Mouse (Mus musculus) stomach, embryonic 14.5 days (tissue): ENCODE measurements around the gene Cacna2d1. TPM values are rescaled to one million over a fixed set of nuclear protein-coding genes. Genes with fewer than 3 reads are reported as not detected.

ENCODE experiments used
- ATAC-seq: fragments of 200-750 bp; cut with Nextera tagmentation; 2 replicates; pipeline ENCODE4 v1.8.0; 2017; ENCODE audit warnings: low read depth, moderate TSS enrichment; ENCODE audit not compliant: insufficient number of reproducible peaks, insufficient read depth, low FRiP score
- H3K27ac ChIP-seq: fragments of 300-500 bp; sonication (generic); 2 replicates; pipeline ENCODE4 v1.5.1; 2014; ENCODE audit warnings: mild to moderate bottlenecking, low read length, moderate library complexity, mixed read lengths
- H3K27me3 ChIP-seq: fragments of 300-500 bp; sonication (generic); 2 replicates; pipeline ENCODE4 v1.6.1; 2014; ENCODE audit warnings: low read length, control low read depth, mixed read lengths; ENCODE audit not compliant: control insufficient read depth, insufficient read depth
- H3K36me3 ChIP-seq: fragments of 300-500 bp; sonication (generic); 2 replicates; pipeline ENCODE4 v1.6.1; 2014; ENCODE audit warnings: mild to moderate bottlenecking, control low read depth, low read length, moderate library complexity, mixed read lengths; ENCODE audit not compliant: control insufficient read depth, insufficient read depth
- H3K4me1 ChIP-seq: fragments of 300-500 bp; sonication (generic); 2 replicates; pipeline ENCODE4 v1.6.1; 2014; ENCODE audit warnings: low read length, control low read depth, mixed read lengths; ENCODE audit not compliant: control insufficient read depth, insufficient read depth
- H3K4me2 ChIP-seq: fragments of 300-500 bp; sonication (generic); replicated peaks from 2 replicates; pipeline ENCODE4 v1.6.1; 2014; ENCODE audit warnings: low read depth, low read length, control low read depth
- H3K4me3 ChIP-seq: fragments of 300-500 bp; sonication (generic); 2 replicates; pipeline ENCODE4 v1.5.1; 2014; ENCODE audit warnings: low read depth, low read length, control low read depth
- H3K9ac ChIP-seq: fragments of 300-500 bp; sonication (generic); replicated peaks from 2 replicates; pipeline ENCODE4 v1.6.1; 2014; ENCODE audit warnings: low read depth, mild to moderate bottlenecking, control low read depth, low read length, moderate library complexity, mixed read lengths
- H3K9me3 ChIP-seq: fragments of 300-500 bp; sonication (generic); 2 replicates; pipeline ENCODE4 v1.6.1; 2016; ENCODE audit warnings: low read depth, low read length, control low read depth; ENCODE audit not compliant: control insufficient read depth
- WGBS: fragments of 180-500 bp; shearing (Covaris S2); extraction: QIAGEN DNeasy Blood & Tissue Kit; methylation state at CpG from one replicate; pipeline ENCODE4 v1.1.7; 2014; 5-methylcytosine and 5-hydroxymethylcytosine counted together
- polyA plus RNA-seq: library from polyadenylated mRNA; unstranded; fragments of >200 nt; fragmentation: Nextera tagmentation; extraction: Ambion mirVana; gene quantifications from 2 replicates; pipeline ENCODE4 v1.2.1, GENCODE M21; 2014

Gene Cacna2d1
- polyA plus RNA-seq, 1 experiment from 2014 or later, result 21.9 TPM

GRCm38 (mm10) chr5:16166868-16167267 is 232.4 kb downstream of the Cacna2d1 start:
- no peaks in the 10 kb centered on the region for H3K4me1 ChIP-seq
- no peaks in the 10 kb centered on the region for H3K36me3 ChIP-seq
- 92% methylated on average over 1 of the region's 1 CpGs for WGBS
- no peak overlapping the region for H3K27ac ChIP-seq
- no peak for ATAC-seq
- H3K4me3 ChIP-seq, result no peak overlapping the region
- H3K9me3 ChIP-seq, result no peaks in the 10 kb centered on the region
- no peak overlapping the region for H3K4me2 ChIP-seq
- H3K9ac ChIP-seq, result no peak overlapping the region
- no peaks in the 10 kb centered on the region for H3K27me3 ChIP-seq

GRCm38 (mm10) chr5:16181041-16181440 is 246.6 kb downstream of the Cacna2d1 start:
- WGBS, result 84% methylated on average over 7 of the region's 7 CpGs
- no peak overlapping the region for H3K27ac ChIP-seq
- no peak overlapping the region for H3K9ac ChIP-seq
- H3K4me1 ChIP-seq, result no peaks in the 10 kb centered on the region
- H3K9me3 ChIP-seq, result no peaks in the 10 kb centered on the region
- no peak overlapping the region for H3K4me2 ChIP-seq
- no peak for ATAC-seq
- no peak overlapping the region for H3K4me3 ChIP-seq
- no peaks in the 10 kb centered on the region for H3K27me3 ChIP-seq
- H3K36me3 ChIP-seq, result no peaks in the 10 kb centered on the region

GRCm38 (mm10) chr5:16184064-16184463 is 249.6 kb downstream of the Cacna2d1 start:
- Histone ChIP-seq H3K9ac (no peak overlapping the region), H3K27me3 (no peaks in the 10 kb centered on the region), H3K4me3 (no peak overlapping the region), H3K4me1 (no peaks in the 10 kb centered on the region), H3K36me3 (no peaks in the 10 kb centered on the region), H3K27ac (no peak overlapping the region), H3K9me3 (no peaks in the 10 kb centered on the region), H3K4me2 (no peak overlapping the region)
- no peak for ATAC-seq
- 94% methylated on average over 1 of the region's 1 CpGs for WGBS

GRCm38 (mm10) chr5:16187931-16188330 is 253.4 kb downstream of the Cacna2d1 start:
- 20% methylated on average over 3 of the region's 3 CpGs for WGBS

GRCm38 (mm10) chr5:16189878-16190277 is 255.4 kb downstream of the Cacna2d1 start:
- WGBS, result 34% methylated on average over 4 of the region's 4 CpGs

More at GRCm38 (mm10) chr5:16187931-16188330, 253.4 kb downstream of the Cacna2d1 start:
- Histone ChIP-seq H3K36me3 (no peaks in the 10 kb centered on the region), H3K9ac (no peak overlapping the region), H3K4me3 (no peak overlapping the region), H3K4me1 (no peaks in the 10 kb centered on the region), H3K9me3 (no peaks in the 10 kb centered on the region), H3K27ac (no peak overlapping the region), H3K27me3 (no peaks in the 10 kb centered on the region), H3K4me2 (no peak overlapping the region)
- ATAC-seq, result no peak

GRCm38 (mm10) chr5:16191165-16191564 is 256.7 kb downstream of the Cacna2d1 start:
- no peaks in the 10 kb centered on the region for H3K4me1 ChIP-seq
- no peaks in the 10 kb centered on the region for H3K9me3 ChIP-seq
- no peaks in the 10 kb centered on the region for H3K27me3 ChIP-seq
- WGBS, result 87% methylated on average over 3 of the region's 3 CpGs
- no peak for ATAC-seq
- H3K36me3 ChIP-seq, result no peaks in the 10 kb centered on the region
- H3K4me2 ChIP-seq, result no peak overlapping the region
- no peak overlapping the region for H3K4me3 ChIP-seq
- no peak overlapping the region for H3K27ac ChIP-seq
- no peak overlapping the region for H3K9ac ChIP-seq

More at GRCm38 (mm10) chr5:16189878-16190277, 255.4 kb downstream of the Cacna2d1 start:
- H3K4me3 ChIP-seq, result no peak overlapping the region
- ATAC-seq, result no peak
- H3K27me3 ChIP-seq, result no peaks in the 10 kb centered on the region
- H3K9ac ChIP-seq, result no peak overlapping the region
- H3K36me3 ChIP-seq, result no peaks in the 10 kb centered on the region
- H3K9me3 ChIP-seq, result no peaks in the 10 kb centered on the region
- H3K4me1 ChIP-seq, result no peaks in the 10 kb centered on the region
- H3K4me2 ChIP-seq, result no peak overlapping the region
- H3K27ac ChIP-seq, result no peak overlapping the region

GRCm38 (mm10) chr5:16199816-16200215 is 265.3 kb downstream of the Cacna2d1 start:
- Histone ChIP-seq H3K27ac (no peak overlapping the region), H3K9ac (no peak overlapping the region), H3K9me3 (no peaks in the 10 kb centered on the region), H3K36me3 (no peaks in the 10 kb centered on the region), H3K4me2 (no peak overlapping the region), H3K4me3 (no peak overlapping the region), H3K4me1 (no peaks in the 10 kb centered on the region), H3K27me3 (no peaks in the 10 kb centered on the region)
- WGBS, result 51% methylated on average over 2 of the region's 2 CpGs
- ATAC-seq, result no peak

GRCm38 (mm10) chr5:16221960-16222359 is 287.5 kb downstream of the Cacna2d1 start:
- Histone ChIP-seq H3K4me1 (no peaks in the 10 kb centered on the region), H3K27ac (no peak overlapping the region), H3K4me2 (no peak overlapping the region), H3K36me3 (no peaks in the 10 kb centered on the region), H3K9me3 (no peaks in the 10 kb centered on the region), H3K4me3 (no peak overlapping the region), H3K9ac (no peak overlapping the region), H3K27me3 (no peaks in the 10 kb centered on the region)
- 80% methylated on average over 4 of the region's 4 CpGs for WGBS
- no peak for ATAC-seq

GRCm38 (mm10) chr5:16225359-16225758 is 290.9 kb downstream of the Cacna2d1 start:
- Histone ChIP-seq H3K9ac (no peak overlapping the region), H3K4me3 (no peak overlapping the region), H3K4me2 (no peak overlapping the region), H3K27ac (no peak overlapping the region), H3K27me3 (no peaks in the 10 kb centered on the region), H3K36me3 (no peaks in the 10 kb centered on the region), H3K9me3 (no peaks in the 10 kb centered on the region), H3K4me1 (no peaks in the 10 kb centered on the region)
- WGBS, result 65% methylated on average over 2 of the region's 2 CpGs
- ATAC-seq, result no peak
